Mouse (Mus musculus): ENCODE data around the gene Bcan. TPM values are rescaled to one million over a fixed set of nuclear protein-coding genes. Genes with fewer than 3 reads are reported as not detected.

Bcan gene
- total RNA-seq, 2 experiments from 2014 or later, result 62.7 to 74.9 TPM

- DNase-seq (ENCODE audit: low spot score in 2 of 2), result no peak
Measured at GRCm38 (mm10) chr3:87973593-87974380, 26.2 kb downstream of the Bcan start.

GRCm38 (mm10) chr3:87972776-87973175 is 27.3 kb downstream of the Bcan start:
- no peak for DNase-seq (ENCODE audit: low spot score in 2 of 2)

GRCm38 (mm10) chr3:87972203-87972664 is 27.8 kb downstream of the Bcan start:
- DNase-seq (ENCODE audit: low spot score in 2 of 2), result no peak

- DNase-seq (ENCODE audit: low spot score in 2 of 2), result no peak
Measured at GRCm38 (mm10) chr3:87971489-87972202, 28.4 kb downstream of the Bcan start.

GRCm38 (mm10) chr3:87970939-87971488 is 29.0 kb downstream of the Bcan start, which contains the start of gene Nes:
Nes (plus strand) TSS chr3:87971078.
- DNase-seq (ENCODE audit: low spot score in 2 of 2), result peak in 1 of 2 experiments; percentile 54

- peak; percentile 55 to 62 for DNase-seq (ENCODE audit: low spot score in 2 of 2)
Measured at GRCm38 (mm10) chr3:87970184-87970938, 29.7 kb downstream of the Bcan start.

- peak; percentile 72 to 74 for DNase-seq (ENCODE audit: low spot score in 2 of 2)
Measured at GRCm38 (mm10) chr3:87960586-87961191, 39.3 kb downstream of the Bcan start.

GRCm38 (mm10) chr3:87960191-87960585 is 39.8 kb downstream of the Bcan start:
- no peak for DNase-seq (ENCODE audit: low spot score in 2 of 2)

- DNase-seq (ENCODE audit: low spot score in 2 of 2), result no peak
Measured at GRCm38 (mm10) chr3:87959371-87959770, 40.7 kb downstream of the Bcan start.

- no peak for DNase-seq (ENCODE audit: low spot score in 2 of 2)
Measured at GRCm38 (mm10) chr3:87958967-87959366, 41.1 kb downstream of the Bcan start.

- no peak for DNase-seq (ENCODE audit: low spot score in 2 of 2)
Measured at GRCm38 (mm10) chr3:87958476-87958875, 41.6 kb downstream of the Bcan start.

GRCm38 (mm10) chr3:87958056-87958455 is 42.0 kb downstream of the Bcan start:
- DNase-seq (ENCODE audit: low spot score in 2 of 2), result no peak

- no peak for DNase-seq (ENCODE audit: low spot score in 2 of 2)
Measured at GRCm38 (mm10) chr3:87952440-87952839, 47.6 kb downstream of the Bcan start.

- DNase-seq (ENCODE audit: low spot score in 2 of 2), result no peak
Measured at GRCm38 (mm10) chr3:87951946-87952345, 48.1 kb downstream of the Bcan start.

GRCm38 (mm10) chr3:87949955-87950515 is 50.0 kb downstream of the Bcan start:
- no peak for DNase-seq (ENCODE audit: low spot score in 2 of 2)

GRCm38 (mm10) chr3:87949266-87949954 is 50.6 kb downstream of the Bcan start:
- DNase-seq (ENCODE audit: low spot score in 2 of 2), result no peak

GRCm38 (mm10) chr3:87948378-87949265 is 51.4 kb downstream of the Bcan start, which contains the start of gene Crabp2:
Crabp2 (plus strand) TSS chr3:87948666.
- no peak for DNase-seq (ENCODE audit: low spot score in 2 of 2)

GRCm38 (mm10) chr3:87947811-87948199 is 52.2 kb downstream of the Bcan start:
- no peak for DNase-seq (ENCODE audit: low spot score in 2 of 2)

All from adrenal gland, adult 18-20 months (tissue).